Mouse (Mus musculus) retina, postnatal 1 day (tissue): Measurements from ENCODE around the gene Fpgs.
A peak's percentile ranks its signal among the peaks of the same experiment; 100 is the strongest.

Source experiments
- DNase-seq: peaks from one replicate; pipeline ENCODE4 v3.0.0-alpha.2; 2012

Fpgs gene

DNA sequence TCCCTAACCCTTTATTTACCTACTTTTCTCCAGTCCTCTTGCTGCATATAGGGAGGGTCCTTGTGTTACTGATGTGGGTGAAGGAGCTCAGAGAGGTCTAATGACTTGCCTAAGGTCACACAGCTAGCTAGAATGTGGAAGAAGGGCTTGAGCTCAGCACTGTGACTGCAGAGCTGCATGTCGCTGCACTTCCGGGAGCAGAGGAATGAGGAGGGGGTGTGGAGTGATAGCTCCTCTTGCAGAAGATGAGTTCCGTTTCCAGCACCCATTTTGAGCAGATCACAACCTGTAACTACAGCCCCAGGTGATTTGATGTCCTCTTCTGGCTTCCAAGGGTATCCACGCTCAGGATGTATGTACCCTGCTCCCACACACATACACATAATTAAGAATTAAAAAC, 20.2 kb upstream of the Fpgs start:
- DNase-seq: no peak

DNA sequence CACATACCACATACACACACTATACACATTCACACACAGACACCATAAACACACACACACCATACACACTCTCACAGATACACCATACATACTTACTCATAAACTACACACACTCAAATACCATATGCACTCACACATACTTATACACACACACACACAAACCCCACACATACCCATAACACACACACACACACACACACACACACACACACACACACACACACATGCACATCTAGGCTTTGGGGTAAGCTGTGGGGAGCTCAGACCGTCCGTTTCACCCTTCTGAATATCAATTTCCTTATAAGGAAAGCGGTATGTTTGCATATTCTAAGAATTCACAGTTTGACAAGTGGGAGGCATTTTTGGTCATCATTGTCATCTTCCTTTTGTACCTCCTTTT, 18.6 kb upstream of the Fpgs start:
- DNase-seq: no peak

DNA sequence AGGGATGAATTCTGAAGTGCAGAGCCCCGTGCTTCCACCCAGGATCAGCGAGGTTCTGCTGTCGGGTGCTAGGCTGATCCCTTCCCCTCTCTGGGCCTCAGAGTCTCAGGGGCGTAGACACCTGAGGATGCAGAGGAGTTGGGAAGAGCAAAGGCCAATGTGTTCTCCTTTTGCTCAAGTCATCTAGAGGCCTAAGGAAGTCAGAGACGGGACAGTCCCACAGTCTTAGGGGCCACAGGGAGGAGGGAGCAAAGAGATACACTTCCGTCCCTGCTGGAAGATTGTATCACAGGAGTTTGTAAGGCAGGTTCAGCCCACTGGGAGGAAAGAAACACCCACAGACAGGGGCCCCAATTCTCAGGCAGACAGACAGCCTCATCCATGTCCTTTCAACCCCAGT, 18.1 kb upstream of the Fpgs start:
- DNase-seq: no peak

DNA sequence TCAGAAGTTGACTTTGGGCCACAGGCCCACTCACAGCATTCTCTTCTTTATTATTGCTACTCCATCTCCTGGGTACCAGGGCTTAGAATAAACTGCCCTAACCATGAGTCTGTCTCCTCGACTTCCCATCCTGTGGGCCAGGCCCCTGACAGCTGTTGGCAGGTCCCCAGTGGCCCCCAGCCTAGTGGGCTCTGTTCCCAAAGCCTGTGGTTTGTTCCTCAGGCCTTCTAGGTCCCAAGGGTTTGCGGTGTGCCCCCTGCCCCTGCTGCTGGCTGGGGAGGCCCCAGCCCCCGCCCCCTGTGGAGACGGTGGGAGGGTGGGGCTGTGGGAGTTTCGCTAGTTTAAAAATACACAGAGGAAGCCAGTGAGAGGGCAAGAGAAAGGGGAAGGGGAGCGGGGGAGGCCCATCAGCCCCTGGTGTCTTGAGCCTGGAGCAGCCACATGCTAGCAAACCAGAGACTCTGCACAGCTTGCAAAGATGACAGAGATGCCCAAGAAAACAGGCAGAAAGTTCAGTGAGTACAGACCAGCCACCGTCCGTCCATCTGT, 16.8 kb upstream of the Fpgs start, which contains the start of gene Sh2d3c:
TSS of gene Sh2d3c (plus strand) at position 375 of the 549 bp plus-strand sequence.
- no peak for DNase-seq

DNA sequence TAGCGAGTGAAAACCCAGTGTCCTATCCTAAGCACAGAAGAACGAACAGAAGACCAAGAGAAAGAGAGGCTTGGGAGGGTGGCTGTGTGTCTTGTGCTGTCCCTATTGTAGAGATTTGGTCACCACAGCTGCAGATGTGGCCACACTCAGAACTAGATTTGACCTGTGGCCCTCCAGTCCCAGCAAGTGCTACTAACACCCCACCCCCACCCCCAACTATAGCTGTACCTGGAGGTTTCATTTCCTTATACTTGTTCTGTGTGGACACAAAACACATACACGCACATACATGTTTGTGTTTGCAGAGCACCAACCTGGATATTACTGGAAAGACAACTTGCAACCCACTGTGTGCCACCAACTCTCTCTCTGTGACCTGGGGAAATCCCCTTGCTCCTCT, 16.1 kb upstream of the Fpgs start:
- no peak for DNase-seq

DNA sequence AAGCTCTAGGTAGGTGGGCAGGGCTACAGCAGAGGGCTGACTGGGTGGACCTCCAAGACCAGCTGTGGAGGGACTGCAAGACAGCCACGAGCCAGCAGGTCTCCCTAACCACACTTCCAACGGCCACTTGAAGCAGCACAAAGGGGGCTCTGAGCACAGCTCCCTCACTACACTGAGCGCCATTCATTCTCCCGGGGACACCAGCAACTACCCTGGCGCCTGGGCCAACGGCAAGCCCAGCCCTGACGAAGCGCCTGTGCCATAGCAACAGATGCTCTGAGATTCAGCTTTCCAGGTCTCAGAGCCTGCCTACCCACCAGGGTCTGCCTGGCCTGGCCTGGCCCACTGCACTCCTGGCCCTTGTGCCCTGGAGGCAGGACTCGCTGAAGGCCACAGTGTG, 14.8 kb upstream of the Fpgs start:
- DNase-seq: peak; percentile 95

DNA sequence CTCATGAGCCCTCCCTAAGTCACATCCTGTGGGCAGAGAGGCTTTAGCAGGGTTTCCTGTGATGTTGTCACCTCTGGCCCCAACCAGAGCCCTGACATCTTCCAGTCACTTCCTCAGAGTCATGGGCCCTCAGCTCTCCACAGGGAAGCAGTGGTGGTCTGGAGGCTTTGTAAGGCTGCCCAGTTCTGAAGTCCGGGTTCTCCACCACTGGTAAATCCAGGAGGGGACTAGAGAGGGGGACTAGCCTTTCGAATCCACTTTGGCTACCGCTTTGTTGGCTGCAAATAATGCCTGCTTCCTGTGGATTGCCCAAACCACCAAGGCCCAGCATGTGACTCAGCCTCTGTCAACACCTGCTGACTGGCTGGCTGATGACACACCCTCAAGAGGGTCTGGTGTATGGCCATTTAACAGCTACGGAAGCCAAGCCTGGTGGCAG, 11.1 kb upstream of the Fpgs start:
- DNase-seq: no peak

DNA sequence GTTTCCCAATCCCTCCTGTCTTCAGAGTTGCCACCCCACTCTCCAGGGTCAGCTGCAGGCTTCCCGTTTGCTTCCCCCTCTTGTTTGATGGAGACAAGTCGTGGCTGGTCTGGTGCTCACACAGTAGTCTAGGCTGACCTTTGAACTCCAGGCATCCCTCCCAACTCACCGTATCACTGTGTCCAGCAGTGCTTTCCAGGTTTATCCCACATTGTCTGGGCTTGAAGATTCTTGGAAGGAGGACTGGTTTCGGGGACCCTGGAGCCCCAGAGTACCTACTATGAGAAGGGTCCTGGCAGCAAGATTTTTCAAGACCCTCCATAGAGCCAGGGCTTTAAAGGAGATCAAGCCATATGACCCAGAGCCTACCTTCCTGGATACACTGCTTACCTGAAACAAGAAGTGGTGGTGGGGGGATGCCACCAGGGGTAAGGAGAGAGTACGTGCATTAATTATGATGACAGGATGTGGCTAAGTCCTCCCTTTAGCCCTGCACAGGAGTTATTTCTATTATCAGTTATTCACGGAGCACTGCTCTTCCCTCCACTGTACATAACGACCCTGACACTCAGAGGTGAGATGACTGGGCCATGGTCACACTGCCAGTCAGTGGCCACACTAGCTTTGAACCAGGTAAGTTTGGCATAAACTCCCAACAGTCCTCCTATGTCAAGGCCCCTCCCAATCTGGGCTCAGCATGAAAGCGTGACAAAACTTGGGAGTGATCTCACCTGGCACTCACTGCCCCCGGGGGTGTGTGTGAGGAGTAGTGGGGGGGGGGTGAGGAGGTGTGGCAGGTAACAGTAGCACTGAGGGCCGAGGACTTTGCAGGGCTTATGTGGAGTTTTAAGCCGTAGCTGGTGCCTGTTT, 10.4 kb upstream of the Fpgs start:
- DNase-seq: no peak

DNA sequence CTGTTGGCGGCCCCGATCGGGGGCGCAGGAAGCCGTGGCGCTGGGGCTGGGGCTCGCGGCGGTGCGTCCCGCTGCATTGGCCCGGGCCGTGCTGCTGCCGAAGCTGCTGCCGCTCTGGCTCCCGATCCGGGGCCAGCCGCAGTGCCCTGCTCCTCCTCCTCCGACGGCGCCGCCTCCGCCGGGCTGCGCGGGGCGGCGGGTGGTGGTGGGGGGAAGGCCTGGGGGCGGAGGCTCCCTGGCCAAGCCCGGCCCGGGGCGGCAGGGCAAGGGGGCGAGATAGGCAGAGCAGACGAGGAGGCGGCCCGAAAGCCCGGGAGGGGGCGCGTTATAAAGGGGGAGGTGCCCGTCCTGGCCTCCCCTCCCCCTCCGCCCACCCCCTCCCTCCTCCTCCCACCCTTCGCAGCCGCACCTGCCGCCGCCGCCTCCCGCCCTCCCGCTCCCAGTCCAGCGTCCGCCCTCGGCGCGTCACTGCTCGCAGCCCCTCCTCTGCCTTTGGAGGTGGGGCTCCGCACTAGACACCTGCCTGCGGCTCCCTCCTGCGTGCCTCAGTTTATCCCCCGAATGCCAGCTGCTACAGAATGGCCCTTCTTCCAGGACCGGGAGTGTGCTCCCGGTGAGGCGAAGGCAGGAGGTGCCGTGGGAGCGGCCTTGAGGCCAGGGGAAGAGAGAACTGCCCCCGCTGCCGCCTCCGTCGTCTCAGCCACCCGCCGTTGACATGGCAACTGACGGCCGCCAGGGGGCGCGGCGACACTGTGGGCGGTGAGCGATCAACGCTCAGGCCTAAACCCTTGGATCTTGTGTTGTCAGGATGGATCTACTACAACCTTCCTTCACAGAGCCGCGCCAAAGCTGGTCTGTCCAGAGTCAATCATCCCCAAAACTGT, 9.2 kb upstream of the Fpgs start, which contains the start of gene Cdk9:
TSS of gene Cdk9 (minus strand) at position 143 of the 884 bp plus-strand sequence.
- peak; percentile 95 for DNase-seq

DNA sequence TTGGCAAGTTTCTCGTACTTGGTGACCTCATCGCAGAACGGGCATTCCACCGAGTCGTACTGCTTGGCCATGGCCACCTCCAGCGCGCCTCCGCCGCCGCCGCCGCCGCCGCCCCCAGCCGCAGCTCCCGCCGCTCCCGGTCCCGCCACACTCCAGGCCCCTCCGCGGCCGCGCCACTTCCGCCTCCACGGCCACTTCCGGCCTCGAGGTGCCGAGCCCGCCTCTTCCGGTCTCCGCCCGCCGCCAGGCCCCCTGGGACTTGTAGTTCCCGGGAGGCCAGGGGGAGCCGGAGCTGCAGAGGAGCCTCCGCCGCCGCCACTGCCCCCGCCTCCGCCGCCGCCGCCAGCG, 8.6 kb upstream of the Fpgs start:
- DNase-seq: peak; percentile 95

DNA sequence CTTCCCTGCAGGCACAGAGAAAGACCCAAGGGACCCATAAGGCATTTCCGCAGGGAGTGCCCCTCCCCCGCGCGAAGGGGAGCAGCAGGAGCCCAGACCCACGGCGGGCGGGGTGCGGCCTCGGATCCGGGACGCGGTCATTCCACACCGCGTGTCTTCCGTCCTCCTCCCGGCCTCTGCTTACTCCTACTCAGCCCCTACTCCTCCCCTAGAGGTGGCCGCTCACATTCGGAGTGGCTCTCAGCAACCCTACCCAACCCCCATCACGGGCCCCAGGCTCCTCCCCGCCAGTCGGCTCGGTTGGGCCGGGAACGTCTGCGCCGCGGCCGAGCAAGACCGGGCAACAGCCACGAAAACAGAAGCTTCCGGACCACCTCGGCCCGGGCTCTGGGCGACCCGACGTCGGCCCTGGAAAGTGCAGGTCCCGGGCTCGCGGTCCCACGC, 8.2 kb upstream of the Fpgs start:
- peak; percentile 71 for DNase-seq

DNA sequence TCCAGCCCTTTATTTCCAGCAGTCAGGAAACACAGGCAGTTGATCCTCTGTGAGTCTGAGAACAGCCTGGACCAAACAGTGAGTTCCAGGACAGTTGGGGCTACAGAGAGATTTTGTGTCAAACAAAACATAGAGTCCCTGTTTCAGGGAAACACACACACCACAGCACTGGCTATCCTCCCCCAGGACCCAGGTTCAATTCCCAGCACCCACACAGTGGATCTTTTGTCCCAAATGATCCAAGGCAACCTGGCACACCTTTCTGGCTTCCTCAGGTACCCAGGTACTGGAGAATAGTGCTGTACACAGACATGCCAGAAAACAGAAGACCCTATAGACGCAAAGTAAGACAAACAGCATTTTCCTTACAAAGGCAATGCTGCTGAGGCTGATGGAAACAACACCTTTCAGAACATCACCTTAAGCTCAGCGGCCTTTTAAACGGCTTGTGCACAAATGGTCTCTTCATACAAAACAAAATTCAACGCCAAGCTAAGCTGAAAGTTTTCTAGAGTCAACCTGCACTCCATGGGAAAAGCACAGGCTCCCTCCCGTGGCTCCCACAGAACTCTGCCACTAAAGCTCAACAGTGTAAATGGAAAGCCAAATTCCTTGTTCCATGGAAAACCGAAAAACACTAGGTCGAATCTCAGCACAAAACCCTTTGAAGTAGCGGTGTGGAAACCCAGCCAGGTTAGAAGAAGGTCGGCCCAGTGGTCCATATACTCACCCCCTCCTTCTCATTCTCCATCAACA, 7.5 kb upstream of the Fpgs start:
- DNase-seq: no peak

DNA sequence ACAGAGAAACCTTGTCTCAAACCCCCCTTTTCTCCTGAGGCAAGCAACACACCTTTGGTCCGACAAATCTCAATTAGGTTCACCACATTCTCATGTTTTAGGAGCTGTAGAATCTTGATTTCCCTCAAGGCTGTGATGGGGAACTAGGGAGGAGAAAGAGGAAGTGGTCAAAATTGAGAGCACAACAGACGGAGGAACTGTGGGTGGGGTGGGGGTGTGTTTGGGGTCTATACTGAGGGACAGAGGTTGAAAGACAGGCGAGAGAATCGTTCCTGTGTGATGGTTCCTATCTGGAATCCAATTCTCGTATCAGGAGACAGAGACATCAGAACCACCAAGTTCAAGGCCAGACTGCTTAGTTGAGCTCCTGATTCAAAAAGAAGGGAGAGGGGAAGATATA, 6.5 kb upstream of the Fpgs start:
- no peak for DNase-seq

DNA sequence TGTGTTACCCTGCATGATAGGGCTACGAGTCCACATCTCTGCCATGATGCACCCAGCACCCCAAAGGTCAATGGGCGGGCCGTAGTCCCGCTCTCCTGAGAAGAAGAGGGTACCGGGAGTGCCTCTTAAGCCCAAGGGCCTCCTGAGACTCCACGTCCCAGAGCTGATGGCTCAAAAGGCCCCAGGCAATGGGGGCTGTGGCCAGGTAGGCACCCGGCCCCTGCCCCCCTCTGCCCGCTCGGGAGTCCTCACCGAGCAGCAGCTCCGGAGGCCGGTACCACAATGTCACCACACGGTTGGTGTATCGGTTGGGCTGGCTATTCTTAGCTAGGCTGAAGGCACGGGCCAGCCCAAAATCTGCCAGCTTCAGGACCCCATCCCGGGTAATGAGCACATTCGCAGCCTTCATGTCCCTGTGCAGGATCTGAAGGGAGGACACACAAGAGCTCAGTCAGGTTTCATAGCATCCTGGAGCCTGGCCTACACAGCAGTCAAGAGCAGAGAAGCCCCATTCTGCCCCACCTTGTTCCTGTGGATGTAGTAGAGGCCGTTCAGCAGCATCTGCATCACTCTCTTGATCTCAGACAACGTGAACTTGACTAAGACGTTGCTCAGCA, 5.7 kb upstream of the Fpgs start:
- DNase-seq: no peak

DNA sequence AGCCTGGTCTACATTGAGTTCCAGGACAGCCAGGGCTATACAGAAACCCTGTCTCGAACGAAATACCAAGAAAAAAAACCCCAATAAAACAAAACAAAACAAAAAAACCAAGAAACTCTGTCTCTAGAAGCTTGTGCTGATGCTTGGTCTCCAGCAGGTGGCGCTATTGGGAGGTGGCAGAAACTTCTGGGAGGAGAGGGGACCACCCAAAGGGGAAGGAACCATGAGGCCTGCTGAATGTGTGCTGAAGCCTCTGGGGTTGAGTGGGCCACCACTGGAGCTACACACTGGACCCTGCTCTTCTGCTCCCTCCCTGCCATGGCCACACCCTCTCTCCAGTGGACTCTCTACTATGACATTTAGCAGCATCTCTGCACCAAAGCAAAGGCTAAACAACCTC, 4.7 kb upstream of the Fpgs start:
- peak; percentile 90 for DNase-seq

DNA sequence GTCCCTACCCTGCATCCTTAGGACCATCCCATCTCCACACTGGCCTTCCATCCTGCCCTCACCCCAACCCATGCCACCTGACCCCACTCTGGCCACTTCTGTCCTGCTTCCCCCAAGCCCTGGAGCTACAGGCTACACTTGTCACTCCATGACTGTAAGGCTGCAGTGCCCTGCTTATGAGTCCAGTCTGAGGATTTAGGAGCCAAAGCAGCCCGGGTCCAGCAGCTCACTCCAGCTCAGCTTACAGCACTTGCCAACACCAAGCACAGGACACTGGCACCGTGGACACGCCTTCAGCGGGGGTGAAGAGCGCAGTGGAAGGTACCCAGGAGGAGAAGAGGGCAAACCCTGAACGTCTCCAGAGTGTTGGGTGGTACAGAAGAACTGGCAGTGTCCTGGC, 3.0 kb upstream of the Fpgs start:
- no peak for DNase-seq

DNA sequence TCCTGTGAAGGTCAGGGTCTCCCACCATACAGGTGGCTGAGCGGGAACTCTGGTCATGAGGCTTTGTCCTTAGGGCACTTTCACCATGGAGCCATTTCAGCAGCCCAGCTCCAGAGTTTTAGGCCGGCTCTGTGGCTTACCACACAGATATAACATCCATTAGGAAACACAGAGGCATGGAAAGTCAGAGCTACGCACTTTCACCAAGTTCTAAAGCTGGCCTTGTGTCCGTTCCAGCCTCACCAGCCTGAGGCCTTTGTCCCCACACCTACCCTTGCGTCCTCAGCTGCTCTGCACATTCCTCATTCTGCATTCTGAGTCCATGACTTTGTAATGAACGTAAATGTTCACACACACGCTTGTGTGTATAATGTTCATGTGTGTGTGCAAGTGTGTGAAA, 1.1 kb upstream of the Fpgs start:
- no peak for DNase-seq

DNA sequence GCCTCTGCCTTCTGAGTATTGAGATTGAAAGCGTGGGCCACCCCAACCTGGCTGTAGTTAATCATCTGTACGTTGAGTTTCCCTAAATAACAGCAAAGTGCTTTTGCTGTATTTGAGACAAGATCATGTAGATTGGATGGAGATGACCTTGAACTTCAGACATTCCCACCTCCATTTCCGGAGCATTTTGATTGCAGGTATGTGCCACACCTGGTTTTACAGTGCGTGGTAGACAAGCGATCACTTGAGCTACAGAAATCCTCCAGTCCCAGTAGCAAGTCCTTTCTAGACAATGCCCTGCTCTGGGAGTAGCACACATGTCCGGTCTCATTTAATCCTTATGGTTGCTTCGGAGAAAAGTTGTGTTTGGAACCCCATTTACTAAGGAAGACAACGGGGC, 899 bp downstream of the Fpgs start:
- no peak for DNase-seq

DNA sequence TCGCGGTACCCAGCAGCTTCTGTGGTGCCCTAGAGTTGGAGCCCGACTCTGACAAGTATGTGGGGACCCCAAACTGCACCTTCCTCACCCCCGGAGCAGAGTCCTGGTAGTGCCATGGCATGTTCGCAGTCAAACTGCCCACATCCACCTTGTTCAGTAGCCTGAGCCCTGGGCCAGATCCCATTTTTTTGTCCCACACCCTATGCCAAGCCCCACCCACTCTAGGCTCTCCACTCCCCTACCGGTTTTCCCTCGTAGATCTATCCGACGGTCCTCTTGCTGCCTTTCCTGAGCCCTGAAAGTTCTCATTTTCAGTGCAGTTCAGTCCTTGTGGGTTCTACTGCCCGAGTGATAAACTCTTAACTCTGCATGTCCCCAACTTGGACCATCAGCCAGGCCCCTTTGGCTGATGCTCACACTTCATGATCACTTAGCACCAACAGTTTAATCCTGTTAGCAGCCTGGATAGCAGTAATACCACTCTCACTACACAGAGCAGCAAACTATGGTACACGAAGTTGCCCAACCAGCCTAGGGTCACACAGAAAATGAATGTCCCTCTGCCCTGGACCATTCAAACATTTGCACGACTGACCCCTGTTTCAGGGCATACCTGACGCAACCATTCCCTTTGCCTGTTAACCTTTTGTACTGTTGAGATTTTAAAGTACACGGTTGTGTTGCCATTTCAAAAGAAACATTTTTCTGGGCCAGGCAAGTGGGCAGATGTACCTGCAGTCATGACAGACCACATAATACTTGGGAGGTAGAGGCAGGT, 2.8 kb downstream of the Fpgs start:
- DNase-seq: no peak

DNA sequence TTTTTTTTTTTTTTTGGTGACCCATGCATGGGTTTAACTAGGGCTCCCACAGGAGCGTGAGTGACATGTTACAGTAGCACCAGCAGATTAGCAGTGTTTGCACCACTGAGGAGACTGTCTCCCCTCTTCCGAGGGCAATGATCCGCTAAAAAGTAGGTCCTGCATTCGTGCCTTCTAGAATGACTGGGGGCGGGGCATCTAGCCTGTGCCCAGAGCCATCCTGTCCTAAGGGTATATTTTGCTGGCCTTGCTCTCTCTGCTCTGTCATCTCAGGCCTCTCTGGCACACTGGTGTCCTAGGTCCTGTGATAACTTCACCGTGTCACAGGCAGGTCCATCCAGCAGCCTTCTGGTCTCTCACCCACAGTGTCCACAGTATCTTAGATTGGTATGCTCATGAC, 4.3 kb downstream of the Fpgs start:
- no peak for DNase-seq

DNA sequence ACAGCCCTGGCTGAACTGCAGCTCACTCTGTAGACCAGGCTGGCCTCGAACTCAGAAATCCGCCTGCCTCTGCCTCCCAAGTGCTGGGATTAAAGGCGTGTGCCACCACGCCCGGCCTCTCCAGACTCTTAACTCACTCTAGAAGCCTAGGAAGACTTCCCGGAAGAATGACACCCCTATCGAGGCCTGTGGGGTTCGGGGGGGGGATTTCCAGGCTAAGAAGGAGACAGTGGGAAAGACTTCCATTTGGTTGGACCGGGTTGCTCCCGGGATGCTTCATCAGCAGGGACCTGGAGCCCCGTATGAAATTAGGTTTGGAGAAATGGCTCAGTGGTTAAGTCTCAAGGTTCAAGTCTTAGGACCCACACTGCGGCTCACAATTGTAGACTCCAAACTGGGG, 9.3 kb downstream of the Fpgs start:
- DNase-seq: no peak
